Mouse (Mus musculus): ENCODE measurements at regions not wholly inside any gene's neighbourhood (a gene's known extent, or its start where the extent isn't known, plus 50 kb on each side); places are given as distances from the start of the nearest gene placed in this dataset.

- TF ChIP-seq POLR2A (IDR thresholded peaks at IDR 0.05; ENCODE audit: control insufficient read depth in 1 of 2, insufficient read depth in 1 of 2, low read depth in 1 of 2, low read length in 2 of 2, poor library complexity in 1 of 2) (no peak), NRF1 (IDR thresholded peaks at IDR 0.05; ENCODE audit: insufficient read depth, low read depth, low read length, poor library complexity, severe bottlenecking) (no peak), MYB (IDR thresholded peaks at IDR 0.05; ENCODE audit: low read depth, low read length) (no peak), ZC3H11A (IDR thresholded peaks at IDR 0.05; ENCODE audit: low read depth, low read length) (no peak)
Measured at GRCm38 (mm10) chr12:106143548-106143947, 133.5 kb downstream of the Vrk1 start.
